Mouse (Mus musculus) ES-E14 (cell line): ENCODE measurements around the gene Rora.

ENCODE experiments used
- HCFC1 ChIP-seq: IDR thresholded peaks from 2 replicates; pipeline ENCODE4 v1.6.1; 2012; ENCODE audit warnings: low read length, inconsistent platforms, borderline replicate concordance; ENCODE audit not compliant: insufficient read depth
- ZC3H11A ChIP-seq: IDR thresholded peaks from 2 replicates; pipeline ENCODE4 v1.6.1; 2012; ENCODE audit warnings: low read depth, mild to moderate bottlenecking, inconsistent platforms, low read length, borderline replicate concordance

GRCm38 (mm10) chr9:68823292-68823691 lies 169.7 kb downstream of the Rora start:
- TF ChIP-seq HCFC1 (no peak), ZC3H11A (no peak)
